Mouse (Mus musculus) lung, embryonic 15.5 days (tissue): ENCODE measurements around the gene Atp6v0a1. TPM values are rescaled to one million over a fixed set of nuclear protein-coding genes. Genes with fewer than 3 reads are reported as not detected.
"Not testable (repeated sequence)": the region's sequence is repeated elsewhere in the genome, so short reads cannot be mapped to it uniquely, and the experiment has no call there.

ENCODE experiments used
- ATAC-seq: fragments of 200-750 bp; cut with Nextera tagmentation; 2 replicates; pipeline ENCODE4 v1.8.0; 2017; ENCODE audit warnings: moderate number of reproducible peaks, borderline replicate concordance; ENCODE audit not compliant: low FRiP score, low TSS enrichment; ENCODE audit errors: extremely low read depth
- H3K27ac ChIP-seq: fragments of 300-500 bp; sonication (generic); 2 replicates; pipeline ENCODE4 v1.5.1; 2015; ENCODE audit warnings: moderate library complexity, mild to moderate bottlenecking, inconsistent platforms
- H3K27me3 ChIP-seq: fragments of 300-500 bp; sonication (generic); 2 replicates; pipeline ENCODE4 v1.6.1; 2015; ENCODE audit warnings: inconsistent platforms
- H3K36me3 ChIP-seq: fragments of 300-500 bp; sonication (generic); 2 replicates; pipeline ENCODE4 v1.6.1; 2015; ENCODE audit warnings: inconsistent platforms
- H3K4me1 ChIP-seq: fragments of 300-500 bp; sonication (generic); 2 replicates; pipeline ENCODE4 v1.6.1; 2015; ENCODE audit warnings: inconsistent platforms
- H3K4me2 ChIP-seq: fragments of 300-500 bp; sonication (generic); 2 replicates; pipeline ENCODE4 v1.6.1; 2015; ENCODE audit warnings: inconsistent platforms, mild to moderate bottlenecking, moderate library complexity
- H3K4me3 ChIP-seq: fragments of 300-500 bp; sonication (generic); 2 replicates; pipeline ENCODE4 v1.5.1; 2015; ENCODE audit warnings: mild to moderate bottlenecking, inconsistent platforms
- H3K9ac ChIP-seq: fragments of 300-500 bp; sonication (generic); 2 replicates; pipeline ENCODE4 v1.6.1; 2015; ENCODE audit warnings: inconsistent platforms
- H3K9me3 ChIP-seq: fragments of 300-500 bp; sonication (generic); 2 replicates; pipeline ENCODE4 v1.6.1; 2016; ENCODE audit warnings: inconsistent platforms
- WGBS: fragments of 180-500 bp; shearing (Covaris S2); methylation state at CpG from one replicate; pipeline ENCODE4 v1.1.7; 2015; 5-methylcytosine and 5-hydroxymethylcytosine counted together
- polyA plus RNA-seq: library from polyadenylated mRNA; unstranded; fragments of >200 nt; fragmentation: Nextera tagmentation; extraction: Ambion mirVana; gene quantifications from 2 replicates; pipeline ENCODE4 v1.2.1, GENCODE M21; 2015

Gene Atp6v0a1
- polyA plus RNA-seq, 1 experiment from 2014 or later: 37.8 TPM

- Histone ChIP-seq H3K9ac (no peak overlapping the region), H3K4me1 (peaks cover 3% of the 10 kb centered on the region; the same call in 1 of the 2 replicates), H3K4me3 (no peak overlapping the region), H3K4me2 (no peak overlapping the region), H3K36me3 (no peaks in the 10 kb centered on the region), H3K27me3 (no peaks in the 10 kb centered on the region), H3K9me3 (no peaks in the 10 kb centered on the region), H3K27ac (no peak overlapping the region)
- 48% methylated on average over 3 of the region's 3 CpGs for WGBS
- ATAC-seq: no peak
These were observed 10.0 kb upstream of the Atp6v0a1 start for GRCm38 (mm10) chr11:100999254-100999653.

GRCm38 (mm10) chr11:101001875-101002552 lies 7.2 kb upstream of the Atp6v0a1 start:
- H3K36me3 ChIP-seq, H3K9ac ChIP-seq, H3K4me2 ChIP-seq, H3K9me3 ChIP-seq, H3K27me3 ChIP-seq, H3K4me3 ChIP-seq, H3K4me1 ChIP-seq, ATAC-seq: not testable (repeated sequence)
- WGBS: 59% methylated on average over 3 of the region's 6 CpGs
- H3K27ac ChIP-seq: peak overlapping the region; percentile 78

GRCm38 (mm10) chr11:101003025-101003685 lies 6.1 kb upstream of the Atp6v0a1 start:
- H3K9me3 ChIP-seq: no peaks in the 10 kb centered on the region
- peak overlapping the region; percentile 78 for H3K27ac ChIP-seq
- H3K4me2 ChIP-seq: no peak overlapping the region
- H3K27me3 ChIP-seq: 0 out of 2 replicates have a peak, but pooled peaks cover 3% of the 10 kb centered on the region
- no peak overlapping the region for H3K9ac ChIP-seq
- H3K36me3 ChIP-seq: no peaks in the 10 kb centered on the region
- no peak overlapping the region for H3K4me3 ChIP-seq
- 32% methylated on average over 3 of the region's 3 CpGs for WGBS
- 0 out of 2 replicates have a peak, but pooled peaks have one; percentile 52 for ATAC-seq
- H3K4me1 ChIP-seq: peaks cover 6% of the 10 kb centered on the region; the same call in 1 of the 2 replicates

- Histone ChIP-seq H3K4me2 (peak overlapping the region; percentile 70), H3K4me3 (peak overlapping the region; percentile 67), H3K4me1 (peaks cover 23% of the 10 kb centered on the region; the same call in 1 of the 2 replicates), H3K27me3 (0 out of 2 replicates have a peak, but pooled peaks cover 3% of the 10 kb centered on the region), H3K27ac (peak overlapping the region; percentile 87), H3K9me3 (no peaks in the 10 kb centered on the region), H3K9ac (peak overlapping the region; percentile 44), H3K36me3 (peaks cover 4% of the 10 kb centered on the region)
- ATAC-seq: no peak
- 23% methylated on average over 14 of the region's 14 CpGs for WGBS
These were observed 826 bp upstream of the Atp6v0a1 start for GRCm38 (mm10) chr11:101008206-101009045.

GRCm38 (mm10) chr11:101009888-101010784 lies 884 bp downstream of the Atp6v0a1 start:
- H3K4me3 ChIP-seq: peak overlapping the region; percentile 67
- peak overlapping the region; percentile 70 for H3K4me2 ChIP-seq
- H3K36me3 ChIP-seq: peaks cover 20% of the 10 kb centered on the region
- 4% methylated on average over 29 of the region's 29 CpGs for WGBS
- peaks cover 23% of the 10 kb centered on the region; the same call in 1 of the 2 replicates for H3K4me1 ChIP-seq
- H3K9me3 ChIP-seq: no peaks in the 10 kb centered on the region
- peak; percentile 13; the same call in 1 of the 2 replicates for ATAC-seq
- peak overlapping the region; percentile 61 for H3K9ac ChIP-seq
- H3K27me3 ChIP-seq: 0 out of 2 replicates have a peak, but pooled peaks cover 3% of the 10 kb centered on the region
- H3K27ac ChIP-seq: peak overlapping the region; percentile 87

GRCm38 (mm10) chr11:101011641-101012040 lies 2.4 kb downstream of the Atp6v0a1 start:
- 75% methylated on average over 6 of the region's 6 CpGs for WGBS

GRCm38 (mm10) chr11:101023371-101023770 lies 14.1 kb downstream of the Atp6v0a1 start:
- H3K36me3 ChIP-seq: peaks cover 62% of the 10 kb centered on the region
- WGBS: 84% methylated on average over 12 of the region's 12 CpGs

More at GRCm38 (mm10) chr11:101011641-101012040, 2.4 kb downstream of the Atp6v0a1 start:
- H3K9me3 ChIP-seq: no peaks in the 10 kb centered on the region
- no peak overlapping the region for H3K4me3 ChIP-seq
- no peak overlapping the region for H3K9ac ChIP-seq
- ATAC-seq: no peak
- peaks cover 23% of the 10 kb centered on the region; the same call in 1 of the 2 replicates for H3K4me1 ChIP-seq
- H3K4me2 ChIP-seq: no peak overlapping the region
- no peaks in the 10 kb centered on the region for H3K27me3 ChIP-seq
- peaks cover 21% of the 10 kb centered on the region for H3K36me3 ChIP-seq
- no peak overlapping the region for H3K27ac ChIP-seq

GRCm38 (mm10) chr11:101024001-101024400 lies 14.7 kb downstream of the Atp6v0a1 start:
- Histone ChIP-seq H3K9ac (no peak overlapping the region), H3K27ac (no peak overlapping the region), H3K27me3 (no peaks in the 10 kb centered on the region), H3K9me3 (no peaks in the 10 kb centered on the region), H3K4me2 (no peak overlapping the region), H3K4me1 (no peaks in the 10 kb centered on the region), H3K4me3 (no peak overlapping the region), H3K36me3 (peaks cover 62% of the 10 kb centered on the region)
- ATAC-seq: no peak
- WGBS: 75% methylated on average over 4 of the region's 4 CpGs

More at GRCm38 (mm10) chr11:101023371-101023770, 14.1 kb downstream of the Atp6v0a1 start:
- Histone ChIP-seq H3K4me2 (no peak overlapping the region), H3K9ac (no peak overlapping the region), H3K4me1 (no peaks in the 10 kb centered on the region), H3K27ac (no peak overlapping the region), H3K9me3 (no peaks in the 10 kb centered on the region), H3K27me3 (no peaks in the 10 kb centered on the region), H3K4me3 (no peak overlapping the region)
- no peak for ATAC-seq

GRCm38 (mm10) chr11:101027121-101027520 lies 17.9 kb downstream of the Atp6v0a1 start:
- H3K36me3 ChIP-seq: peaks cover 49% of the 10 kb centered on the region
- 88% methylated on average over 11 of the region's 11 CpGs for WGBS
- no peak overlapping the region for H3K9ac ChIP-seq
- no peak overlapping the region for H3K4me3 ChIP-seq
- no peak for ATAC-seq
- no peak overlapping the region for H3K4me2 ChIP-seq
- no peaks in the 10 kb centered on the region for H3K4me1 ChIP-seq
- no peaks in the 10 kb centered on the region for H3K27me3 ChIP-seq
- no peaks in the 10 kb centered on the region for H3K9me3 ChIP-seq
- H3K27ac ChIP-seq: no peak overlapping the region

- no peak overlapping the region for H3K27ac ChIP-seq
- no peak overlapping the region for H3K4me2 ChIP-seq
- H3K36me3 ChIP-seq: peaks cover 50% of the 10 kb centered on the region
- H3K4me3 ChIP-seq: no peak overlapping the region
- H3K9ac ChIP-seq: no peak overlapping the region
- H3K9me3 ChIP-seq: no peaks in the 10 kb centered on the region
- no peaks in the 10 kb centered on the region for H3K27me3 ChIP-seq
- no peak for ATAC-seq
- 80% methylated on average over 8 of the region's 8 CpGs for WGBS
- no peaks in the 10 kb centered on the region for H3K4me1 ChIP-seq
These were observed 20.1 kb downstream of the Atp6v0a1 start for GRCm38 (mm10) chr11:101029320-101029719.
